Mouse (Mus musculus): ENCODE measurements around the gene Rpn1.
"Not testable (repeated sequence)": the region's sequence is repeated elsewhere in the genome, so short reads cannot be mapped to it uniquely, and the experiment has no call there.

Rpn1 gene

DNA sequence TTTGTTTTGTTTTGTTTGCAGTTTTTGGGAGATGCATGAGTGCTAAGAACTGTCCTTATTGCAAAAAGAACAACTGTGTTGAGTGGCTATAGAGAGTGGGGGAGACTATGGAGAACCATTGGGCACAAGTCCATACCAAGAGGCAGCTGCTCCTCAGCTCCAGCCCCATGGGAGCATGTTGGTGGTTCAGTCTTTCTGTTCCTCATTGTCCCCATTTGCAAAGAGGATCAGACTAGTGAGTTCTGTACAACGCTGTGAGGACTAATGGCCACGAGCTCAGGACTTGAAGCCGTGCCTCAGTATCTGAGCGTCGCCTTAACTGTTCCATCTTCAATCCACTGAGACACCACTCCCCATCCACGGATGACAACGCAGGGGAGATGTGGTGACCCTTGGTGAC lies 36.5 kb downstream of the Rpn1 start:
- DNase-seq (ENCODE audit: low read depth, low spot score), result no peak

DNA sequence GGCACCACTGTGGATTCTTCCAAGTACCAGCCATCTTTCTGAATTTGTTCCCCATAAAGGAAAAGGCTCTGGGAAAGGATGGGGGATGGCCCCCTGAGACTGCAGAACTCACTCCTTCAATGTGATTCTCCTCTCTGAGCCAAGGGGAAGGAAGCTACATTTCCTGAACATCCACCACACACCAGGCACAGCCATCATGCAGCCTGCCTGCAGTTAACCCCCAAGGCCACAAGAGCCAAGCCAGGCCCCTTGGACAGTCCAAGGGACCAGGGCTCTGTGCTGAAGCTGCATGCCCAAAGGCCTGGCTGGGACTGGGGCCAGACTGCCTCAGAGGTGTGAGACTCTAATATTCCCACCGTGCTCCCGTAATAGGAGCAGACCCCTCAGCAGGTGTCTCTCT lies 37.5 kb downstream of the Rpn1 start:
- DNase-seq (ENCODE audit: low read depth, low spot score), result no peak

DNA sequence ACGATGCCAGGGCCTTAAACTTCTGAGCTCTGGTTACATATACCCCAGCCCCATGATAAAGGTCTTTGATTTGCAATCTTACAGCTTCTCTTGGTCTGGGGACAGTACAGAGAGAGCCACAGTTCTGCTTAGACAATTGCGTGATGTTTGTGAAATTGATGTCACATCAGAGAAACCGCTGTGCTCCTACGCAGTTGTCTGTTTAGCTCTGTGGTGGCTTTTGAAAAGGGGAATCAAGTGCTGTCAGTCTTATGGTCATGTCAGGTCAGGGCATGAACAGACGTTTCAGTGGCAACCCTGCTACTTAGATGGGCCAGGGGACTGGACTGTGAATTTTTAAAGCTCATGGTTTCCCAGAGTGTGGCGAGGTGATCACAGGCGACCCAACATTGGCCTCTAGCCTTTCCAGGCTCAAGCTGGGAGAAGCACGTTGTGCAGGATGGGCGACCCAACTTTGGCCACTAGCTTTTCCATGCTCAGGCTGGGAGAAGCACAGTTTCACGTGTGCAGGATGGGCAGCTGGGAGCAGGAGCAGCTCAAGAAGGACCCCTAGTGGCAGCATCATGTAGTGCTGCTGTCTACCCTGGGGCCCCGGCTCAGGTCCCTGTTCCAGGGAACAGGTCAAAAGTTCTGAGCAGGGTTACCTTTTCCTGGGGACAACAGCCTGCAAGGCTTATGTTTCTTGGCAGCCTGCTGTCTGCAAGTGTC lies 39.0 kb downstream of the Rpn1 start:
- peak; percentile 20 for DNase-seq (ENCODE audit: low read depth, low spot score)

DNA sequence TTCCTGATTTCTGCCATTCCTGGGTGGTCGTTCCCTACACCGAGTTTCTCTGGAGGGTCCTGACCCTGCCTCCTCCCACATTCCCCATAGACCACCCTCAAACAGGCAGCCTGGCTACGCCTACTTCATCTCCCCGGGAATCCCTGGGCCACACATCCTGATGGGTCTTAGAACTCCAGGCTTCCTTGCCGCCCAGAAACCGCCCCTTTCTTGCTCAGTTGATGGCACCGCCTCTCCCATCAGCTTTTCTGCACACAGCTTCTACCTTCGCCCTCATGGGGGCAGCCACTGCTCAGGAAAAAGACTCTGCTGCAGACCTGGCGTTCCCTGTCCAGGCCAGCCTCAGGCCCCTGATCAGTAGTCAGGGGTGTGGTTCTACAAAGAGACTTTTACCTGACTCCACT lies 39.6 kb downstream of the Rpn1 start:
- DNase-seq (ENCODE audit: low read depth, low spot score), result no peak

DNA sequence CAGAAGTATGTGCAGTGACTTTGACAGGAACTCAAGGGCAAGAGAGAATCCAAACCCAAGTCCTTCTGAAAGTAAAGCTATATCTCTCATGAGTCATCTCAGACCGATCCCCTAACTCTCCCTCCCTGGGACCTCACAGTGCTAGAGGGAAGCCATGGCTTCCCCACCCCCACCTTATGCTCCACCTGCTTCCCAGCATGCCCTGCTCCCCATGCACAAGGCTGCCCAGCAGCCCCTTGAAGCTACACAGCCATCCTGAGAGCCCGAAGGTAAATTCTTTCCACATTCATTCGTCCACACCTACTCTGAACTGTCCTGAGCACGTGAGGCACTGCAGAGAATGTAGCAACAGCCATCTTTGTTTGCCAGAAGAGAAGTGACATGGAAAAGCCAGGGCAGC lies 40.3 kb downstream of the Rpn1 start:
- no peak for DNase-seq (ENCODE audit: low read depth, low spot score)

DNA sequence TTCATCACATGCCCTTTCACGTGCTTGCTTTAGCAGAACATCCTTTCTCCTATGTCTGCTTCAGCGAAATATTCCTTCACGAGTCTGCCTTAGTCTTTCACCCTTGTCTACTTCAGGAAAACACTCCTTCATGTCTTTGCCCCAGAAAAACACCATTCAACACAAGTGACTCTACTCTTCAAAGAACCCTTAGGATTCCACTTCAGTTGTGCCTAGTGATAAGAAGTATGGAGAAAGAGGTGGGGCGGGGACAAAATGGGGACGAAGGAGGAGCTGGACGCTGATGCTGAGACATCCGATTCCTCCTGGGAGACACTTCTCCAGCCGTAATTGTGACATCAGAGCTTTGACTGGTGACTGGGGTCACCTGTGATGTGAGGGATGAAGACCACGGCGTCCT lies 41.5 kb downstream of the Rpn1 start:
- DNase-seq (ENCODE audit: low read depth, low spot score), result not testable (repeated sequence)

DNA sequence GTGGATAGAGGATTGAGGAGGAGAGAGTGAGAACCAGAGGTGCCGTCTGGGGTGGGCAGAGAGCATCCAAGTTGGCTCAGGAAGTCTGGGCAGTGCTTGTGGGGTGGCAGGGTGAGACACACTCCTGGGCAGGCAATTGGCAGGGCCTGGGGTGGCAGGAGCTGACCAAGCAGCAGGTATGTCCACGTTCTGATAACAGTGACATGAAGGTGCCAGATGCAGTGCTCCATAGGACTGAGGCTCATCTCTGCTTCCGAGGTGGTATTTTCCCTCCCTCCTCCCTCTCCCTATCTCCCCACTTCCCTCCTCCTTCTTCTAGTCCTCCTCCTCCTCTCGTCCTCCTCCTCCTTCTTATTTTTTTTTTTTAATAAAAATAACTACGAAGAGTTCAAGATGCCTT lies 47.2 kb downstream of the Rpn1 start:
- no peak for DNase-seq (ENCODE audit: low read depth, low spot score)

DNA sequence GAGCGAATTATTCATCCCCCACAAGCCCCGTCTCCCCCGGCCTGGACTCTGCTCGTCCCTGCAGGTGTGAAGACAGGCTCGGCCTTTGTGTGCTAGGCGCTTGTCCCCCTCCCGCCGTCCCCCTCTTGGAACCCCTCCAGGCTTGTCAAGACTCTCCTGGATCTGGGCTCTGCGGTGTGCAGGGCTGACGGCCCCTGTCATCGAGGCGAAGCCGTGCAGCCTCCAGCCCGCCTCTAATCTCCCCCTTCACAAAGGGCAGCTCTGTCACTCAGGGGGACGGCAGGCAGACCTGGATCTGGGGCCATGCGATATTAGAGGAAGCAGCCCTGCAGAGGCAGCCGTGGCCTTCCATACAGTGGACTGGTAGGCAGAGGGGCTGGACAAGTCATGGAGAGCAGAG lies 47.8 kb downstream of the Rpn1 start:
- DNase-seq (ENCODE audit: low read depth, low spot score), result no peak

DNA sequence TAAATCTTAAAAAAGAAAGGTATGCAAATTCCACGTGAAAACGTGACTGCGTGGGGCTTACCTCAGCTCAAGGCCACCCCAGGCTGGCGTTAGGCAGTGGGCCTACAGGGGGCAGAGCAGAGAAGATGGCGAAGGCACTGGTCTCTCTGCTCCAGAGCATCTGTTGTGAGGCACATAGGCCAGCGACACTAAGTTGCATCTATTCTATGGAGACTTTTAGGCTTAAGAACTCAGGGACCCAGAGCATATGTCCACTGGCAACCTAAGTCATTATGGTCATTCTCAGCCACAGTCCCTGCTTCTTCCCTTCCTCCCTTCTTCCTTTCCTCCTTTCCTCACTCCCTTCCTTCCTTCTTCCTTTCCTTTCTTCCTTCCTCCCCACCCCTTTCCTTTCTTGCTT lies 48.8 kb downstream of the Rpn1 start:
- DNase-seq (ENCODE audit: low read depth, low spot score), result no peak

DNA sequence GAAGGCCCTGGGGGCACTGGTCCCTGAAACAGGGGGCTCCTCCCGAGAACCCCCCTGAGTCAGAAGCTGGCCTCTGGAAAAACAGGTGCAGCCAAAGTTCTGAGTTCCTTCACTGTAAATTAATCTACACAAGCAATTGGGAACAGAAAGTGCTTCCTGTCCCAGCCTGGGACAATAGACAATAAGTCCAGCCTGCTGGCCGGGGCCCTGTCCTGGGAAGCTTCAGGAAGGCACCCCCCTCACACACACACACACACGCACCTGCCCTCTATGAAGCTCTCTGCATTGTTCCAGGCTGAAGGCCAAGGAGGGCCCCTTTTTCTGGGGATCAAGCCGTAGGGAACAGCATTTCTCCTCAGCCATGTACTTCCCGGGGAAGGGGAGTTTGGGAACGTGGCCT lies 49.6 kb downstream of the Rpn1 start:
- no peak for DNase-seq (ENCODE audit: low read depth, low spot score)

DNA sequence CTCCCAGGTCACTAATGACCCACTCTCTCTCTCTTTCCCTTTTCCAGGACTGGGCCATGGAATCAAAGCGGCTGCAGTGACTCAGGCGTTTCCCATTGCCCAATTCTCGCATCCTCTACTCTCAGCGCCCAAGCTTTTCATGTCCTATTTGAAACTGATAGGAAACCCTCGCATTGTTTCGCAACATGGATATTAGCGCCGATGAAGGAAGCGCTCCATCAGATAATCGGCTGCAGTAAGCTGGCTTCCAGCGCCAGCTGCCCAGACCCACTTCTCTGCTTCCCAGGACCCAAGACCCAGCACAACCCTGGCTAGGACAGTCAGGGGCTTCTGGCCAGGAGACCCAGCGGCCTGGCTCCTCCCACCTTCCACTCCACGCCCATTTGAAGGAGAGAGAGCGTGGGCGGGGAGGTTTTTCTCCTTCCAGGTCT lies 51.9 kb downstream of the Rpn1 start:
- DNase-seq (ENCODE audit: low read depth, low spot score), result no peak

DNA sequence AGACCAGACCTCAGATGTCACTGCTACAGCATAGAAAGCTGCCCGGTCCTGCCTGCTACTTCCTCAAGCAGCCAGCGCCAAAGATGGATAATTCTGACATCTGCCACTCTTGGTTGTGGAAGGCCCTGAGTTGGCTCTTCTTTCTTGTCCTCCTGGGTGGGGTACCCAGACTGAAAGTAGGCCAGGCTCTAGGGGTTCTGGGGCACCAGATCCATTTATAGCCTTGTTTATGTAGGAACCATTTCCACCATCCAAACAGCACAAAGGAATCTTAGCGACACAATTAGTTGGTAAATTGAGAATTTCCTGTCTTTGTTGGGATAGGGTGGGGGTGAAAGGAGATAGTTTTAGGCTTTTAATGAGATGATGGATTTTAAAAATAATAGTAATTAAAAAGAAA lies 54.2 kb downstream of the Rpn1 start:
- DNase-seq (ENCODE audit: low read depth, low spot score), result no peak

DNA sequence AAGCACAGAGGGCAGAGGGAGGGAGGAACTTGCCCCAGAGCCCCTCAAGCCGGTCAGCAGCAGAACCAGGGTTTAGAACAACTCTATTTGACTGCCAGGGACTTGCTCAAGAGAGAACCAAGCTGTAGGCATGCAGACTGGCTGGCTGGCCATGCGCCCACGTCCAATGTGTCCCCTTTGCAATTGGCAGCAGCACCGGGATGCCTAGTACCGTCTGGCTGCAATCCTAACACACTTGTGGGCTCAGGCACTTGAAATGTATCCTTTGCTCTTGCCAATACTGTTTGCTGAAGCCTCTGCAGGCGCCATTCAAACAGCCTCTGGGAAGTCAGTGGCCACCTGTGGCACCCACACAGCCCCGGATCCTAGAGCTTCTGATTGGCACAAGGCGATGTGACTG lies 56.0 kb downstream of the Rpn1 start:
- no peak for DNase-seq (ENCODE audit: low read depth, low spot score)

DNA sequence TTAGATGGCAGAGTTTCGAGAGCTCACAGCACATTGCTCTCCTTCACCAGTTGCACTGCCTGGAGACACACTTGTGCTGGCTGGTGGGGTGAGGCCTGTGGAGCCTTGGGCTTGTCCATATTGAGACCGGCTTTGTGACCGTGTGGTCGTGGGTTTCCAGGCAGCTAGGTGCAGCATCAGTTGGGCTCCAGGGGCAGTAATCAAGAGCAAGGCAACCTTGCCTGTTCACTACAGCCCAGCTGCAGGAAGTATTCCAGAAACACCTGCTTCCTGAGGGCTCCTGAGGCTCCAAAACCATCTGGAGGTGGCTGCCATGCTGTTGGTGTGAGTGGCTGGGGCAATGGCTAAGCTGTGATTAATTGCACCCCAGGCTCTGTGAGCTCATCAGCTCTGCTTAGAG lies 61.5 kb downstream of the Rpn1 start:
- no peak for DNase-seq (ENCODE audit: low read depth, low spot score)

DNA sequence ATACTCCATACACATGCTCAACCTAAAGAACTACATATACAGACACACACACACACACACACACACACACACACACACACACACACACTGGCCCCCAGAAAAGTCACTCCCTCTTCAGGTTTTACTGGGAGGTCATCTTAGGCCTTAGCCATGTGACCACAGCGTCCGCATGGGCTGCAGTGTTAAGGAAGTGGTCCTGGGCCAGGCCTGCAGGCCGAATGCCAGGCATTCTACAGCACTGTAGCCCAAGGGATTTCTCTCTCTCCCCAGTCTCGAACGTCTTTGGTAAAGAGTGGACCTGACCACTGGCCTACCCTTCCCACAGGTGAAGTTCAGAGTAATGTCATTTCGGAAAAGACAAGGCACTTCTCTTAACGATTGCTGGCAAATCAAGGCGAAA lies 62.3 kb downstream of the Rpn1 start:
- no peak for DNase-seq (ENCODE audit: low read depth, low spot score)

DNA sequence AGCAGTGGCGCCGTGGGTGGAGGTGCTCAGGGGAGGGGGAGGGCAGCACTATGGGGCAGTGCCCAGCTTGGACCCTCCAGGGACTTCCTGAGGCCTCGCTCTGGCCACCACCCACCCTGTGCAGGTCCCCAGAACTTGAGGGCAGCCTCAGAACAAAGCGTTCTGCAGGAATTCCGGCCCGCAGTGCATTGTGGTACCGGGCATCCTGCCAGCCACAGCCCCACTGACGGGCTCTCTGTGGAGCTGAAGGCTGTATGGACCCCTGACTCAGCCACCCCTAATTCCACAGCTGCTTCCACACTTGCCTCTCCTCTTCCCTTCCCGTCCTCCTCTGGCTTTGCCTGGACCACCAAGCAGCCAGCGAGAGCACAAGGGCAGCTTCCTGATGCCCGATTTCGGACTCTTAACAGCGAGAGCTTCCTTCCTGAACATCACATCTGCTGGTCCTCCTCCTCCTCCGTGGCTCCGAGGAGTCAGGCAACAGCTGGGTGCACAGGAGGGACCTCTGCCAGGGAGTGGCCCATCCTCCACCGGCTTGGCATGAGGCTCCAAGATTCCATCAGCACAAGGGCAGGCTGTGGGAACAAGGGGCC lies 63.2 kb downstream of the Rpn1 start:
- no peak for DNase-seq (ENCODE audit: low read depth, low spot score)

DNA sequence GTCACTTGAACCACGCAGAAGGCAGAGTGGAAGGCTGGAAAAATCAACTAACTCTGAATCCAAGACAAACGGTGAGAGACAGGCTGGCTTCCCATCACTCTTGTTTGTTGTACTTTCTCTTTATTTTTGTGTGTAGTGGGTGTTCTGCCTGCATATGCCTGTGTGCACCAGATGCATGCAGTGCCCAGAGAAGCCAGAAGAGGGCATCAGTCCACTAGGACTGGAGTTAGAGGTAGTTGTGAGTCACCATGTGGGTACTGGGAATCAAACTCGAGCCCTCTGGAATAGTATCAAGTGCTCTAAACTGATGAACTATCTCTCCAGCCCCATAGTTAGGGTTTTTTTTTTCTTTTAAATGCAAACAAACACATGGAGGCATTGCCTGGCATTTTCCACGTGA lies 67.1 kb downstream of the Rpn1 start:
- no peak for DNase-seq (ENCODE audit: low read depth, low spot score)

DNA sequence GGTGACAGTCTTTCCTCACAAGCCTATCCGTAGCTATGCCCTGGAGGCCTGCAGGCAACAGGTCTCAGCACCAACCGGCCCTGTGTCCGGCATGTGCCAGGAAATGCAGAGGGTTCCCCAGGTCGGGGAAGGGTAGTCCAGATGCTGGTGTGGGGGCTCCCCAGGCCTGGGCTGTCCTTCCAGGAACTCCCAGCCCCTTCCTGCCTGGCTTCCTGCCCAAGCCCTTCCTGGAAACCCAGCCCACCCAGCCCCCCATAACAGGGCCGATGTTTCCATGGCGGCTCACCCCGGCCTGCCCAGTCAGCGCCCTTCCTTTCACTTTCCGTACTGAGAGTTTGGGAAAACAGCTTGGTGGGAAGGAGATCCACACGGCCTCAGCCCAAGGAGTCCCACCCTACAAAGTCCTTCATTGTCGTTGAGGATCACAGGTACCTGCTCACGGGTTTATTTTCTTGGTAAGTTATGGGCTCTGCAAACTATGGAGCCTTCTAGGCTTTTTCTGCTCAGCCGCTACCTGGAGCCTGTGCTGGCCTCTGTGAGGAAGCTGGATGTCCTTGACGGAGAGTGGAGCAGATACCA lies 67.9 kb downstream of the Rpn1 start:
- no peak for DNase-seq (ENCODE audit: low read depth, low spot score)

DNA sequence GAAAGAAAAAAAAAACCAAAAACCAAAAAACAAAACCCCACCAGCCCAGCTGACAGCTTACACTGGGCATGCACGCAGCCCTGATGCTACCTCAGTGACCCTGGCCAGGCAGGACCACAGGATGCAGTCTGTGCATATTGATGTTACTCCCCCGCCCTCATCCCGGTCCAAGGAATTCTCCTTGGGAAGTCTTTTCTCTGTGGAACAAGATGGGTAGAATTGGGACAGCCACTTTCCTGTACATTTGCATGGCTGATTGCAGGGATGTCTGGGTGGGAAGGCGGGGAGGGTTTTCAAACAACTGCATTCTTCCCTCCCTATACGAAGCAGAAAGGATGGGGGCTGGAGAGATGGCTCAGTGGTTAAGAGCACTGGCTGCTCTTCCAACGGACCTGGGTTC lies 68.7 kb downstream of the Rpn1 start:
- no peak for DNase-seq (ENCODE audit: low read depth, low spot score)

Data from CD4-positive, CD25-positive, alpha-beta regulatory T cell, adult 2 months (primary cell).